Mouse (Mus musculus) kidney, adult 2 months (tissue): ENCODE data around the gene Ap2a2.

ENCODE experiments used
- CTCF ChIP-seq: fragments of 200-500 bp; conservative IDR thresholded peaks from 2 replicates; pipeline ENCODE4 v1.5.1; 2011; ENCODE audit warnings: low read depth, mild to moderate bottlenecking, control low read depth, low read length, moderate library complexity, mixed read lengths; ENCODE audit not compliant: insufficient read depth, insufficient read length
- POLR2A ChIP-seq: fragments of 200-500 bp; IDR thresholded peaks from one replicate; pipeline ENCODE4 v1.6.1; 2011; ENCODE audit warnings: low read depth, low read length, control low read depth

GRCm38 (mm10) chr7:141542588-141542987, 19.4 kb upstream of the Ap2a2 start:
- TF ChIP-seq CTCF: no peak
- TF ChIP-seq POLR2A: no peak
